Mouse (Mus musculus): ENCODE data around the gene Stard10. TPM values are rescaled to one million over a fixed set of nuclear protein-coding genes. Genes with fewer than 3 reads are reported as not detected.

Gene Stard10
- polyA plus RNA-seq, 1 experiment from 2014 or later, result 5.2 TPM

DNA sequence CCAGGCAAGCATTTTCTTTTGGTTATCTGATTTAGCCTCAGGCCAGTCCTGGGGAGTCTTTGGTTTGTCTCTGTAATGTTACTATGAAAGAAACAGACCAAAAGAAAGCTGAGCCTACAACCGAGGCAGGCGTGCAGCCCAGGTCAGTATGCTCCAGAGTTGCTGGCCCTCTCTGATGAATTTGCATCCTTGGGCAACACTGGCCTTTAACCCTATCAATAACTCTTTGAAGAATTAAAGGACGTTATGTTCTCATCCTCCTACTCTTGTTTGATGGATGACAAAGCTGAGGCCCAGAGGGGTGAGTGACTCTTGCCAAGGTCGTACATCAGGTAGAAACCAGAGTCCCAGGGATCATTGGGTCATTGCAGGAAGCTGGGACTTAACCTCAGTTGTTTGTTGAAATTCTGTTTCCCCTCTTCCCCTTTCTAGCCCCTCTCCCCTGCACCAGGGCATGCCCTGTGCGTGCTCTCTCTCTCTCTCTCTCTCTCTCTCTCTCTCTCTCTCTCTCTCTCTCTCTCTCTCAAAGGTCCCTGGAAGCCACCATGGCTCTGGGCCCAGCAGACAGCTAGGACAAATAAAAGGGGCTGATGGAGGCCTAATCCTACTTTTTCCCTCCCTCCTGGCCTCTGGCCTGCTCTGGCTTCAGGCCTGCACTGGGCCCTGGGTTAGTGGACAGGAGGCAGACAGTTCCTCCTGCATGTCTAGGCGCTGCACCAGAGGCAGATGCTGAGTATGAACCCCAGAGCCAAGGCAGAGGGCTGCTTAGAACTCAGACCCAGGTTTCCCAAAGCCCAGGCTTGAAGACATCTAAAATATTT is 7.5 kb downstream of the Stard10 start:
- H3K36me3 ChIP-seq, result no peaks in the 10 kb centered on the region
- no peak overlapping the region for H3K4me3 ChIP-seq
- no peaks in the 10 kb centered on the region for H3K9me3 ChIP-seq
- peaks cover 50% of the 10 kb centered on the region for H3K27me3 ChIP-seq
- H3K9ac ChIP-seq (replicated peaks), result no peak overlapping the region
- WGBS, result 77% methylated on average over 6 of the region's 6 CpGs
- peaks cover 21% of the 10 kb centered on the region for H3K4me1 ChIP-seq
- no peak overlapping the region for H3K4me2 ChIP-seq (replicated peaks)
- no peak overlapping the region for H3K27ac ChIP-seq (replicated peaks)
- no peak for ATAC-seq (ENCODE audit: low FRiP score, low read depth)

DNA sequence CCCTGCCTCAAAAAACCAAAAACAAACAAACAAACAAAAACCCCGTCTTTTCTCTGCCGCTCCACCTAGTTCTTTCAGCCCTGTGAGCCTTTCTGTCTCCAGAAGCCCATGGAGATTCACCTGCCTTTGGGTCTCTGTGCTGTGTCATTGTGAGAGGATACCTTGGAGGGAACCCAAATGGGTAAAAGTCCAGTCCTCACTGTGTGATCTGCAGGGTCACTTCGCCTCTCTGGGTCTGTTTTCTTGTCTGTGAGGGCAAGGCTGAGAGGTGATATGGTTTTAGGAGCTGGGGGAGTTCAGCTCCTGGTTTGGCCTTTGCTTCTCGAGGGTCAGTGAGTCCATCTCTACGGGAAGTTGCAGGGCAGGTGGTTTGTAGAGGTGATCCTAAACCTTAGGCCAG is 9.1 kb downstream of the Stard10 start:
- Histone ChIP-seq H3K27me3 (peaks cover 34% of the 10 kb centered on the region), H3K36me3 (no peaks in the 10 kb centered on the region), H3K27ac (replicated peaks) (no peak overlapping the region), H3K9ac (replicated peaks) (no peak overlapping the region), H3K4me2 (replicated peaks) (no peak overlapping the region), H3K4me3 (no peak overlapping the region), H3K4me1 (peaks cover 24% of the 10 kb centered on the region), H3K9me3 (no peaks in the 10 kb centered on the region)
- 85% methylated on average over 5 of the region's 5 CpGs for WGBS
- ATAC-seq (ENCODE audit: low FRiP score, low read depth), result no peak

DNA sequence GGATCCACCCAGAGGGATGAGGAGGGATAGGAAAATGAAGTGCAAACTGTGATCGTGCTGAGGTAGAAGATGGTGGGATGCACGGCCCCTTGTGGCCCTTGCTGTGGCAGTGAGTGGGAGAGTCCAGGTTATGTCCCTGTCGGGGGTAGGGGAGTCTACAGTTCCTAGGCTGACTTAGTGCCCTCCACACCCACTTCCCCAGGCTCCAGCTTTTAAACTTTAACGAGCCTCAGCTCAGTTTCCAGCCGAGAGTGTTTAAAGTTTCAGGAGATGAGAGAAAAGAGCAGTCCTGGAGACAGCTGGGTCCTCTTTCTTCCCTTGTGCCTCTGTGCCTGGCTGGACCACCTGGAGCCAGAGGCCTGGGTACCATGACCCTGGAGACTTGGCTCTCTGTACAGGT is 10.4 kb downstream of the Stard10 start:
- no peaks in the 10 kb centered on the region for H3K9me3 ChIP-seq
- no peak for ATAC-seq (ENCODE audit: low FRiP score, low read depth)
- peaks cover 21% of the 10 kb centered on the region for H3K27me3 ChIP-seq
- no peak overlapping the region for H3K4me3 ChIP-seq
- H3K4me2 ChIP-seq (replicated peaks), result no peak overlapping the region
- no peak overlapping the region for H3K9ac ChIP-seq (replicated peaks)
- H3K27ac ChIP-seq (replicated peaks), result no peak overlapping the region
- H3K4me1 ChIP-seq, result peaks cover 14% of the 10 kb centered on the region
- WGBS, result 58% methylated on average over 5 of the region's 5 CpGs
- no peaks in the 10 kb centered on the region for H3K36me3 ChIP-seq

DNA sequence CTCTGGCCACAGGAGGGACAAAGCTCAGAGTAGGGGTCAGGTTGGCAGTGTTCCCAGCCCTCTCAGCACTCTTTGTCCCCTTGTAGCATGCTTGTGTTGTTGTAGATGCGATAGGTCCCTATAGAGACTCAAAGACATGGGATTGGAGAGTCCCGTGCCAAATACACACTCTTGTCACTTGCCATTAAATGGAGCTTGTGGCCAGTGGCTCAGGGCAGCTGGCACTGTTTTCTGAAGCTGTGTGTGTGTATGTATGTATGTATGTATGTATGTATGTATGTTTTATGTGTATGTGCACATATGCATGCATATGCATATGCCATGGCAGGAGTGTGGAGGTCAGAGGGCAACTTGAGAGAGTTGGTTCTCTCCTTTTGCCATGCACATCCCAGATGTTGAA is 10.9 kb downstream of the Stard10 start:
- H3K27ac ChIP-seq (replicated peaks), result no peak overlapping the region
- no peak overlapping the region for H3K4me3 ChIP-seq
- H3K36me3 ChIP-seq, result no peaks in the 10 kb centered on the region
- H3K4me2 ChIP-seq (replicated peaks), result no peak overlapping the region
- H3K9me3 ChIP-seq, result no peaks in the 10 kb centered on the region
- H3K27me3 ChIP-seq, result peaks cover 16% of the 10 kb centered on the region
- no peak overlapping the region for H3K9ac ChIP-seq (replicated peaks)
- peaks cover 13% of the 10 kb centered on the region for H3K4me1 ChIP-seq
- WGBS, result 88% methylated on average over 2 of the region's 2 CpGs
- no peak for ATAC-seq (ENCODE audit: low FRiP score, low read depth)

DNA sequence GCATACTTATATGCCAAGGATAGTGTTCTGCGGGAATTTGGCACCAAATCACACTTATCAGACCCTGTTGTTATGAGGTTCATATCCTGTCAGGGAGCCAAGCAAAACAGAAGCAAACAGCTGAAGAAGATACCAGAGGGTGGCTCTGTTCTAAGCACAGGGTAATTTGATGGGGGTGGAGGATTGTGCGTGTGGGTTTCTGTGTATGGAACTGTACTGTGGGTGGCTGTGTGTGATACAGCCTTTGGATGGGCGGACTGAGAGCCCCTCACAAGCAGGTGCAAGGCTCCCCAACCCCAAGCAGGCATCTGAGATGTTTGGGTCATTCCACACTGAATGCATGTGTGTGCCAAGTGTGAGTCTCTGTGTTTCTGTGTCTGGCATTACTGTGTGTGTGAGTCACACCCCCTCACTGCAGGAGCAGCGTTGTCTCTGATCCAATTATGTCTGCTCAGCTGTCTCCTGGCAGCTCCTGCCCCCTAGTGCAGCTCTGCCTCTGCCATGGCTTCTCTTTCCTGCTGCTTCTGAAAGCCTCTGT is 11.8 kb downstream of the Stard10 start:
- H3K4me3 ChIP-seq, result no peak overlapping the region
- ATAC-seq (ENCODE audit: low FRiP score, low read depth), result no peak
- 66% methylated on average over 4 of the region's 4 CpGs for WGBS
- no peak overlapping the region for H3K27ac ChIP-seq (replicated peaks)
- no peak overlapping the region for H3K9ac ChIP-seq (replicated peaks)
- no peak overlapping the region for H3K4me2 ChIP-seq (replicated peaks)
- no peaks in the 10 kb centered on the region for H3K9me3 ChIP-seq
- H3K27me3 ChIP-seq, result peaks cover 7% of the 10 kb centered on the region
- no peaks in the 10 kb centered on the region for H3K36me3 ChIP-seq
- peaks cover 13% of the 10 kb centered on the region for H3K4me1 ChIP-seq

DNA sequence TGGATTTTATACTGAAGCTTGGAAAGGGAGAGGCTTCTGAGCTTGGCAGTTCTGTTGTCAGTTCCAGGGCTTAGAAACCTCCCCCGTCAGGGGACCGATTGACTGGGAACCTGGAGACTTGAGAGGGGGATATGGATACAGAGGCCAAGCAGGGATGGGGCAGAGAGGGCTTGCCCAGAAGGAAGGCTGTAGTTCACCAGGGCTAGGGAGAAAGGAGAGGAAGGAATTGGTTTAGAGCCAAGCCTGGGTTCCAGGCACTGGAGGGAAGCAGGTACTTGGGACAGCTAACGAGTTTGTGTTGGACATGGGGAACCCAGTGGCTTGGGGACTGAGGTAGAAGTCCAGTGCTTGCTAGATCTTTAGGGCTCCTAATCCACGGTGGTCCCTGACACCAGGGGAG is 12.7 kb downstream of the Stard10 start:
- H3K4me2 ChIP-seq (replicated peaks), result no peak overlapping the region
- no peak overlapping the region for H3K9ac ChIP-seq (replicated peaks)
- H3K9me3 ChIP-seq, result no peaks in the 10 kb centered on the region
- no peak for ATAC-seq (ENCODE audit: low FRiP score, low read depth)
- no peaks in the 10 kb centered on the region for H3K36me3 ChIP-seq
- H3K27me3 ChIP-seq, result no peaks in the 10 kb centered on the region
- peaks cover 13% of the 10 kb centered on the region for H3K4me1 ChIP-seq
- no peak overlapping the region for H3K27ac ChIP-seq (replicated peaks)
- 74% methylated on average over 4 of the region's 4 CpGs for WGBS
- no peak overlapping the region for H3K4me3 ChIP-seq

DNA sequence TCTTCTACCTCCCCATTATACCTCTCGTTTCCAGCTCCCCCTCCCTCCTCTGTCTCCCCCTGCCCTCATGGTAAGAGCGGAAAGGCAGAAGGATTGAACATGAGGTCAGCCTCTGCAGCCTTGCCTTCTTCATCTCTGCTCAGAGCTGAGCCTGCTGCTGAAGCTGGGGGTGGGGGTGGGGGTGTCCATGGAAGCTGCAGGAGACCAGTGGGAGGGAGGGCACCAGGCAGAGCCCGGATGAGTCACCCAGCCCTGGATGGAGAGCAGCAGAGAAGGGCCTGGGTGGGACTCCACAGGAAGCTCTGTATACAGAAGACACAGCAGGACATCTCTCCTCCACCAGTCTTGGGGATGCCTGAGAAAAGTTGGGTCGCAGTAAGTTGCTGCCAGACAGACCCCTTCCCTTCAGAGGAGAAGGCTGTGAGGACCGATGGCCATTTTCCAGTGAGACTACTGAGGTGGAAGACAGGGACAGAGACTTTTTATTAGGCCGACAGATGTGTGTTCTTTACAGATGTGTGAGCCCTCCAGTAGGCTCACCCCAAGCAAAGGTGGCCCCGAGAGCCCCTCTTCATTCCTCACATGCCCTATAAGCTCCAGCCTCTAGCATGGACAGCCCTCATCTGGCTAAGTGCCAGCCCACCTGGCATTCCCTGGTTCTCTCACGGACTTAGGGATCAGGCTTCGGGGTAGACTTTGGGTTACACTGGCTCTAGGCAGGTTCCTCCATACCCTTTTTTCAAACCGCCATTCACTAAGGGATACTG is 13.4 kb downstream of the Stard10 start:
- Histone ChIP-seq H3K4me2 (replicated peaks) (no peak overlapping the region), H3K9me3 (no peaks in the 10 kb centered on the region), H3K4me3 (no peak overlapping the region), H3K36me3 (no peaks in the 10 kb centered on the region), H3K9ac (replicated peaks) (no peak overlapping the region), H3K27me3 (no peaks in the 10 kb centered on the region), H3K27ac (replicated peaks) (no peak overlapping the region), H3K4me1 (peaks cover 13% of the 10 kb centered on the region)
- 77% methylated on average over 10 of the region's 10 CpGs for WGBS
- ATAC-seq (ENCODE audit: low FRiP score, low read depth), result no peak

DNA sequence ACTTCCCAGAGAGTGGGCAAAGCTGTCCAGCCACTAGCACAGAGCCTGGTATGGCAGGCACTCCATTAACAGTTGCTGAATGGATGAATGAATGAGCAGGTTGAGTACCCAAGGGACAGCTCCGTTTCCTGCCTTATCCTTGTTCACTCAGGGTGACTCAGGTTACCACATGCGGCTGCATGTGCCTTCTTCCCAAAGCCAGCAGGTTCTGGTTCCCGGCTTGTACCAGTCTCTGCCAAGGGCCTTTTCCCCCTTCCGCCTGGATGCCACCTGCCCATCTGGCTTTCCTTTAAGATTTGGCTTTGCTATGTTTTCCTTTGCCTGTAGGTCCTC is 13.9 kb downstream of the Stard10 start:
- Histone ChIP-seq H3K27me3 (no peaks in the 10 kb centered on the region), H3K9ac (replicated peaks) (no peak overlapping the region), H3K27ac (replicated peaks) (no peak overlapping the region), H3K4me1 (peaks cover 13% of the 10 kb centered on the region), H3K36me3 (no peaks in the 10 kb centered on the region), H3K4me2 (replicated peaks) (no peak overlapping the region), H3K9me3 (no peaks in the 10 kb centered on the region), H3K4me3 (no peak overlapping the region)
- ATAC-seq (ENCODE audit: low FRiP score, low read depth), result no peak
- 86% methylated on average over 4 of the region's 4 CpGs for WGBS

DNA sequence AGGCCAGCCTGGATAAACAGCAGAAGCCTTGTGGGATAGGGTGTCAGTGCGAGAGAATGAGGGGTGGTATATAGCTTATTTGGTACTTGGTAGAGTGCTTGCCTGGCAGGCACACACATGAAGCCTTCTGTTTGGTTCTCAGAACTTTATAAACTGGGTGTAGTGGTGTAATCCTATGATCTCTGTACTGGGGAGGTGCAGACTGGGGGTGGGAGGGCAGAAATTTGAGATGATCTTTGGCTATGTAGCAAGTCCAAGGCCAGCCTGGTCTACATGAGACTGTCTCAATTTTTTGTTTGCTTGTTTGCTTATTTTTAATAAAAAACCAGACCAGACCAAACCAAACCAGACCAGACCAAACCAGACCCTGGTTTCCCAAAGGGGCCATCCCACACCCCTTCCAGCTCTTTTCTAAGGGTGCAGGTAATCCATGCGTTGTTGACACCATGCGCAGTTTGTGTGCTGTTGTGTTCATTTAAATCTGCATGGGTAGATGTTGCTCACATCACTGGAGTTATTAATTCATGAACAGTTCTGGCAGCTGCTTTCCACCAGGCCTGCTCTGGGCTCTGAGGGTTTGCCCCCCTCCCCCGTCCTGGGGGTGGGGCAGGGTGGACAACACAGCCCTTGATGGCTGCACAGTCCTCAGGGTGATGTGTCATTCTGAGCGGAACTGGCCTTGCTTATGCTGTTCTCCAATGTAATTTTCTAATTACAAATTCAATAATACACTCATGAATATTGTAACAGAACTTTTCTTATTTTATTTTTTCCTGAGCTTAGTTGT is 15.4 kb downstream of the Stard10 start:
- H3K27me3 ChIP-seq, result no peaks in the 10 kb centered on the region
- no peak overlapping the region for H3K9ac ChIP-seq (replicated peaks)
- WGBS, result 84% methylated on average over 5 of the region's 5 CpGs
- no peak overlapping the region for H3K4me2 ChIP-seq (replicated peaks)
- peaks cover 13% of the 10 kb centered on the region for H3K4me1 ChIP-seq
- no peaks in the 10 kb centered on the region for H3K36me3 ChIP-seq
- H3K27ac ChIP-seq (replicated peaks), result no peak overlapping the region
- ATAC-seq (ENCODE audit: low FRiP score, low read depth), result peak; percentile 41; the same call in 1 of the 2 replicates
- H3K4me3 ChIP-seq, result no peak overlapping the region
- H3K9me3 ChIP-seq, result no peaks in the 10 kb centered on the region

DNA sequence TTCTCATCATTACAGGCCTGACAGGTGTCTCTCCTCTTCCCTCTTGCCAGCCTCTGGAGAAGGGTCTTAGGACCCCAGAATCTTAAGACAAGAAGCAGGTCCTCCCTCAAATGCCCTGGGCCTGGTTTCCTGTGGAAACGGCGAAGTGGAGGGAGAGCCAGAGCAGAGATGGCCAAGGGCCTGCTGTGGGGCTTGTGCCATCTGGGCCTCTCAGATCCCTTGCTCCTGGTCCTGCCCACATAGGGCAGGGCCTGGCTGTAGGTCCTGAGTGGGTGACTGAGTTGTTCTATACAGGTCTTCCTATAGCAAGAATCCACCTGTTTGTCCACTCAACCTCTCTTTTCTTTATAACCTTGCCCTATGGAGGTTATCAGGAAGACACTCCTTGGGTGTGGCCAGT is 18.3 kb downstream of the Stard10 start:
- Histone ChIP-seq H3K4me2 (replicated peaks) (no peak overlapping the region), H3K4me3 (no peak overlapping the region), H3K9ac (replicated peaks) (no peak overlapping the region), H3K36me3 (no peaks in the 10 kb centered on the region), H3K9me3 (no peaks in the 10 kb centered on the region), H3K27me3 (no peaks in the 10 kb centered on the region), H3K27ac (replicated peaks) (no peak overlapping the region), H3K4me1 (0 out of 2 replicates have a peak, but pooled peaks cover 2% of the 10 kb centered on the region)
- ATAC-seq (ENCODE audit: low FRiP score, low read depth), result no peak
- WGBS, result 85% methylated on average over 2 of the region's 2 CpGs

DNA sequence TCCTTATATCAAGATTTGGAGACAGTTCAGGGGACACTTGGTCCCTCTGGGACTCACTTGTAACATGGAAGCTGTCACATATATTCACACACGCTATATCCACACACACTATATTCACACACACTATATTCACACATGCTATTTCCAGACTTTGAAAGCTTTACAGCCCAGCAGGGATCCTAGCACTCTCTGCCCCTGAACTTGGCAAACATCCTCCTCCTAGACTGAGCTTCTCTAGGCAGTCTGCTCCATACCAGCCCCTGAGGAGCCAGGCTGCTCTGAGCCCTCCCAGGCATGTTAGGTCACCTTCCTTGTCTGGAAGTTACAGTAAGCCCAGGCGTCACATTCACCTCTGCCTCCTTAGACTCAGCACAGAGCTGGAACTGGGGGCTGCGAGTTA is 19.8 kb downstream of the Stard10 start:
- H3K9me3 ChIP-seq, result no peaks in the 10 kb centered on the region
- no peaks in the 10 kb centered on the region for H3K36me3 ChIP-seq
- no peaks in the 10 kb centered on the region for H3K4me1 ChIP-seq
- no peak overlapping the region for H3K27ac ChIP-seq (replicated peaks)
- no peak overlapping the region for H3K4me2 ChIP-seq (replicated peaks)
- no peak for ATAC-seq (ENCODE audit: low FRiP score, low read depth)
- H3K27me3 ChIP-seq, result no peaks in the 10 kb centered on the region
- WGBS, result 91% methylated on average over 3 of the region's 3 CpGs
- no peak overlapping the region for H3K9ac ChIP-seq (replicated peaks)
- no peak overlapping the region for H3K4me3 ChIP-seq

DNA sequence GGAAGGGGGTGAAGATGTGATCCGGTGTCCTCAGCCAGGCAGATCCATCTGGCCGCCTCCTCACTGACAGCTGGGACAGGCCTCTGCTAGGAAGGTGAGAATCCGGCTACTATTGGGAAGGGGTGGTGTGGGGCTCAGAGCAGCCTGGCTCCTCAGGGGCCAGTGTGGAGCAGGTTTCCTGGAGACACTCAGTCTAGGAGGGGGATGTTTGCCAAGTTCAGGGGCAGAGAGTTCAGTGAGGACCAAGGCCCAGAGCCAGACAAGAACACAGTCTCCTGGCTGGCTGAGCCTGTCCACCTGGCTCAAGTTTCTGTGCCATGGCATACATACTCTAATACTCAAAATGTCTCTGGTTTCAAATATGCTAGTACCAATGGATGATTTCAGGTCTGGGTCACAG is 20.5 kb downstream of the Stard10 start:
- Histone ChIP-seq H3K4me2 (replicated peaks) (no peak overlapping the region), H3K4me1 (no peaks in the 10 kb centered on the region), H3K4me3 (no peak overlapping the region), H3K36me3 (no peaks in the 10 kb centered on the region), H3K27ac (replicated peaks) (no peak overlapping the region), H3K9me3 (no peaks in the 10 kb centered on the region), H3K27me3 (no peaks in the 10 kb centered on the region), H3K9ac (replicated peaks) (no peak overlapping the region)
- no peak for ATAC-seq (ENCODE audit: low FRiP score, low read depth)
- 83% methylated on average over 3 of the region's 3 CpGs for WGBS

All from midbrain, embryonic 12.5 days (tissue).